Mouse (Mus musculus) CH12.LX (cell line): ENCODE results near the gene Capn2. TPM values are rescaled to one million over a fixed set of nuclear protein-coding genes. Genes with fewer than 3 reads are reported as not detected.

Source experiments
- DNase-seq: peaks from one replicate; pipeline ENCODE4 v3.0.0-alpha.2; 2013; ENCODE audit errors: extremely low read depth
- H3K27ac ChIP-seq: 2 replicates; pipeline ENCODE4 v1.5.1; 2012; ENCODE audit warnings: low read depth, mild to moderate bottlenecking, control low read depth, moderate library complexity; ENCODE audit not compliant: insufficient read depth
- H3K27me3 ChIP-seq: replicated peaks from 2 replicates; pipeline ENCODE3; 2012; ENCODE audit warnings: inconsistent platforms
- H3K36me3 ChIP-seq, 2 experiments: replicated peaks in 1 of 2; 2 replicates each; pipeline versions ENCODE3 to v1.6.1; 2012; ENCODE audit warnings: inconsistent platforms in 1 of 2, low read length in 1 of 2, mild to moderate bottlenecking in 1 of 2, mixed read lengths in 1 of 2, moderate library complexity in 1 of 2; ENCODE audit not compliant: control insufficient read depth in 1 of 2, insufficient read depth in 1 of 2
- H3K4me1 ChIP-seq, 2 experiments: 2 replicates each; pipeline ENCODE4 v1.6.1; 2012; ENCODE audit warnings: inconsistent platforms in 1 of 2, moderate library complexity in 1 of 2; ENCODE audit not compliant: insufficient read depth in 2 of 2, control insufficient read depth in 1 of 2
- H3K4me2 ChIP-seq: 2 replicates; pipeline ENCODE4 v1.6.1; 2012; ENCODE audit warnings: low read depth, mild to moderate bottlenecking, control low read depth; ENCODE audit not compliant: poor library complexity, insufficient read depth, severe bottlenecking
- H3K4me3 ChIP-seq, 3 experiments: fragments of 150-350 bp in 1 of 3; sonication (generic) in 1 of 3; replicated peaks in 1 of 3; 2 replicates each; pipeline versions ENCODE3 to v1.5.1; 2011 to 2012; ENCODE audit warnings: low read depth in 2 of 3, low read length in 2 of 3, mild to moderate bottlenecking in 2 of 3, moderate library complexity in 2 of 3, control low read depth in 1 of 3, improper control_type of control experiment in 1 of 3, inconsistent platforms in 1 of 3, mixed read lengths in 1 of 3; ENCODE audit not compliant: poor library complexity in 1 of 3
- H3K79me2 ChIP-seq: replicated peaks from 2 replicates; pipeline ENCODE4 v1.6.1; 2012; ENCODE audit warnings: mild to moderate bottlenecking, moderate library complexity; ENCODE audit not compliant: control insufficient read depth, poor library complexity, insufficient read depth, severe bottlenecking; ENCODE audit errors: extremely low read depth
- H3K9ac ChIP-seq: 2 replicates; pipeline ENCODE4 v1.6.1; 2012; ENCODE audit warnings: low read depth, mild to moderate bottlenecking, control low read depth, moderate library complexity; ENCODE audit not compliant: insufficient read depth
- H3K9me3 ChIP-seq: replicated peaks from 2 replicates; pipeline ENCODE3; 2012; ENCODE audit warnings: low read length, inconsistent platforms, mixed read lengths
- BHLHE40 ChIP-seq: IDR thresholded peaks from 2 replicates; pipeline ENCODE4 v1.6.1; 2011; ENCODE audit warnings: mild to moderate bottlenecking, low read depth, low read length, improper control_type of control experiment
- CHD2 ChIP-seq: IDR thresholded peaks from 2 replicates; pipeline ENCODE4 v1.6.1; 2011; ENCODE audit warnings: low read length, improper control_type of control experiment
- ELF1 ChIP-seq: IDR thresholded peaks from 2 replicates; pipeline ENCODE4 v1.6.1; 2014; ENCODE audit warnings: low read depth, mild to moderate bottlenecking, inconsistent platforms, low read length, improper control_type of control experiment
- IRF4 ChIP-seq: IDR thresholded peaks from 2 replicates; pipeline ENCODE4 v1.6.1; 2014; ENCODE audit warnings: low read depth, mild to moderate bottlenecking, inconsistent platforms, low read length, improper control_type of control experiment
- MAFK ChIP-seq: IDR thresholded peaks from 2 replicates; pipeline ENCODE4 v1.6.1; 2011; ENCODE audit warnings: low read length, improper control_type of control experiment; ENCODE audit not compliant: insufficient replicate concordance
- MAX ChIP-seq: IDR thresholded peaks from 2 replicates; pipeline ENCODE4 v1.6.1; 2011; ENCODE audit warnings: low read length, improper control_type of control experiment
- MAZ ChIP-seq: IDR thresholded peaks from 2 replicates; pipeline ENCODE4 v1.6.1; 2012; ENCODE audit warnings: low read depth, mild to moderate bottlenecking, inconsistent platforms, low read length, improper control_type of control experiment, moderate library complexity
- MEF2A ChIP-seq: IDR thresholded peaks from 2 replicates; pipeline ENCODE4 v1.6.1; 2014; ENCODE audit warnings: low read depth, mild to moderate bottlenecking, inconsistent platforms, low read length, improper control_type of control experiment, borderline replicate concordance
- NRF1 ChIP-seq: IDR thresholded peaks from 2 replicates; pipeline ENCODE4 v1.6.1; 2014; ENCODE audit warnings: low read depth, mild to moderate bottlenecking, inconsistent platforms, low read length, improper control_type of control experiment, moderate library complexity
- POLR2A ChIP-seq: IDR thresholded peaks from 2 replicates; pipeline ENCODE4 v1.6.1; 2011; ENCODE audit warnings: low read depth, mild to moderate bottlenecking, improper control_type of control experiment, low read length
- TCF12 ChIP-seq: IDR thresholded peaks from 2 replicates; pipeline ENCODE4 v1.6.1; 2014; ENCODE audit warnings: low read depth, mild to moderate bottlenecking, inconsistent platforms, low read length, improper control_type of control experiment
- USF1 ChIP-seq: IDR thresholded peaks from 2 replicates; pipeline ENCODE4 v1.6.1; 2014; ENCODE audit warnings: low read depth, mild to moderate bottlenecking, inconsistent platforms, low read length, improper control_type of control experiment
- USF2 ChIP-seq: conservative IDR thresholded peaks from 2 replicates; pipeline ENCODE4 v1.6.1; 2011; ENCODE audit warnings: low read depth, low read length, improper control_type of control experiment
- ZMIZ1 ChIP-seq: IDR thresholded peaks from 2 replicates; pipeline ENCODE4 v1.6.1; 2012; ENCODE audit warnings: low read depth, mild to moderate bottlenecking, inconsistent platforms, low read length, improper control_type of control experiment
- dilution Hi-C: fragments of 300-500 bp; cut with MboI; formaldehyde crosslinking; loops from 2 replicates; pipeline ENCODE4 v1.14.3; 2020; ENCODE audit warnings: low sequenced_read_pairs; ENCODE audit not compliant: extremely low pct_unique_long_range_greater_than_20kb, extremely low pct_ligation_motif_present
- in situ Hi-C: fragments of 300-500 bp; cut with MboI; formaldehyde crosslinking; loops from 3 replicates; pipeline ENCODE4 v1.14.3; 2019; ENCODE audit warnings: low sequenced_read_pairs, low pct_ligation_motif_present, low pct_unique_long_range_greater_than_20kb, mixed read lengths
- polyA plus RNA-seq: library from polyadenylated mRNA; unstranded; fragments of >175 nt; gene quantifications from 2 replicates; pipeline ENCODE4 v1.2.1, GENCODE M21; 2012; ENCODE audit warnings: low read depth; ENCODE audit not compliant: insufficient read length
- total RNA-seq, 2 experiments: library from RNA; depleted of rRNA; stranded (reverse); fragments of 300-350 nt in 1 of 2; fragments of >200 nt in 1 of 2; gene quantifications; 2 replicates each; pipeline ENCODE4 v1.2.3; 2012 to 2014

Capn2 gene
- total and polyA plus RNA-seq, 3 experiments: 10.9 to 28.1 (median 15.0) TPM

DNA sequence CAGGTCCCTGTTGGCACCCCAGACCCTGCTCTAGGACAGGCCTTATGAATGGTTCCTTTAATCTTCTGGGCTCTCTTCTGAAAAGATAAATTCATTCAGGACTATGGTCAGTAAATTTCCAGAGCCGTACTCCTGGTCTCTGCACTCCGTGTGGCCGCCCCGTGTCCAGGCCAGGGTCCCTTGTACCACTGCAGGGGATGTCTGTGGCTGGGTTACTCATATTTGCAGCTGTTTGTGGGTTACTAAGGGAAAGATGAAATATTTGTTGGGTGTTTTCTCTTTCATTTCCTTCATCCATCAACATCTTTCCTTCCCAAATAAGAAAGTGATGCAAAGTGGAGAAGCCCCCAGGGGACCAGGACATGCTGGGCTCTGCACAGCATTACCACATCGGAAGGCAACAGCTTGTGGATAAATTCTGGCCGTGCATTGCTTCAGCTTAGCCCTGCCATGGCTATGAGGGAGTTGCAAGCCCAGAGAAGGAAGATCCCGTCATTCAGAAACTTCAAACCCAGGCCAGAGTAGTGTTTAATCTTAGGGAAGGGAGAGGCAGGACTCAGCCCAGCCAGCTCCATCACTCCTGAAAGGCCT, 15.5 kb downstream of the Capn2 start:
- dilution Hi-C loops: no loop called here
- no peaks in the 10 kb centered on the region for H3K79me2 ChIP-seq
- no peak overlapping the region for H3K9ac ChIP-seq
- no peaks in the 10 kb centered on the region for H3K27me3 ChIP-seq
- peaks cover 43 to 55% of the 10 kb centered on the region in 2 experiments for H3K4me1 ChIP-seq
- no peak overlapping the region for H3K4me2 ChIP-seq
- no peak overlapping the region for H3K27ac ChIP-seq
- TF ChIP-seq NRF1 (no peak), IRF4 (peak; percentile 45)
- H3K36me3 ChIP-seq: peaks cover 0 to 13% of the 10 kb centered on the region in 2 experiments
- DNase-seq: no peak
- no peaks in the 10 kb centered on the region for H3K9me3 ChIP-seq
- in situ Hi-C loops: loop anchor here (25.0 kb wide), 1 partner anchor 615 kb away; no protein-coding TSS in a partner anchor
- no peak overlapping the region for H3K4me3 ChIP-seq

DNA sequence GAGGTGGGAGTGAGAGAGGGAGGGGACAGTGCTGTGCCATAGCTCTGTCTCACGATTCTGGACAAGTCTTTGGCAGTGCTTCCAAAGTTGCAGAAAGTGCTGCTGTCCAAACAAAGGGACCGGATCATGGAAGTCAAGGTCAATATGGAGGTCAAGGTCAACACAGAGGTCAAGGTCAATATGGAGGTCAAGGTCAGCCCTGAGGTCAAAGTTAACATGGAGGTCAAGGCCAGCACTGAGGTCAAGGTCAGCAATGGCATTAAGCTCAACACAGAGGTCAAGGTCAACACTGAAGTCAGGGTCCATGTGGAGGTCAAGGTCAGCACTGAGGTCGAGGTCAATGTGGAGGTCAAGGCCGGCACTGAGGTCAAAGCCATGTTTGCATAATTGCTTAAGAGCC, 16.6 kb downstream of the Capn2 start:
- H3K27ac ChIP-seq: no peak overlapping the region
- H3K79me2 ChIP-seq: no peaks in the 10 kb centered on the region
- no peak for DNase-seq
- H3K4me3 ChIP-seq: peak overlapping the region in 1 of 3 experiments; percentile 11
- dilution Hi-C loops (no loop called here), in situ Hi-C loops (loop anchor here (25.0 kb wide), 1 partner anchor 614 kb away; no protein-coding TSS in a partner anchor)
- peak overlapping the region; percentile 14; the same call in 1 of the 2 replicates for H3K4me2 ChIP-seq
- H3K27me3 ChIP-seq: no peaks in the 10 kb centered on the region
- H3K4me1 ChIP-seq: peaks cover 35 to 45% of the 10 kb centered on the region in 2 experiments
- peaks cover 0 to 14% of the 10 kb centered on the region in 2 experiments for H3K36me3 ChIP-seq
- H3K9me3 ChIP-seq: no peaks in the 10 kb centered on the region
- no peak overlapping the region for H3K9ac ChIP-seq
- TF ChIP-seq MAFK (no peak), MAZ (no peak), USF1 (no peak), BHLHE40 (no peak), MEF2A (no peak), ZMIZ1 (no peak), TCF12 (no peak), MAX (no peak), USF2 (no peak), CHD2 (no peak), POLR2A (no peak), ELF1 (no peak)
